Mouse (Mus musculus) left cerebral cortex, postnatal 25 days (tissue): ENCODE data around the gene Hps3. TPM values are rescaled to one million over a fixed set of nuclear protein-coding genes. Genes with fewer than 3 reads are reported as not detected.
"Not testable (repeated sequence)": the region's sequence is repeated elsewhere in the genome, so short reads cannot be mapped to it uniquely, and the experiment has no call there.

ENCODE experiments used
- DNase-seq, 2 experiments: peaks; one replicate each; pipeline ENCODE4 v3.0.0; 2022; ENCODE audit warnings: low spot score in 2 of 2, mixed read lengths in 1 of 2
- intact Hi-C: fragments of 180-260 bp; cut with DNase I; formaldehyde crosslinking; loops from one replicate; pipeline ENCODE4 v1.15.1; 2025
- total RNA-seq, 2 experiments: library from RNA; stranded (reverse); gene quantifications; 2 replicates each; pipeline ENCODE4 v1.2.3; 2021

Hps3 gene
- 10 to 100 TPM; 13.4 to 17.3 TPM for total RNA-seq

- intact Hi-C loops: loop anchor here (10.0 kb wide), 1 partner anchor 410 kb away; the partner anchor contains the start of gene 1700064H15Rik
- peak; percentile 91 to 92 for DNase-seq
Observed at GRCm38 (mm10) chr3:20034719-20035404, at the start of gene Hps3. Gene Hps3 (minus strand): TSS chr3:20035315.

- intact Hi-C loops: no loop called here
- DNase-seq: no peak
Observed at GRCm38 (mm10) chr3:20082161-20082560, 47.0 kb upstream of the Hps3 start.

- intact Hi-C loops: no loop called here
- peak in 1 of 2 experiments; percentile 7 for DNase-seq
Observed at GRCm38 (mm10) chr3:20076145-20077053, 41.3 kb upstream of the Hps3 start.

GRCm38 (mm10) chr3:20058197-20058541 is 23.1 kb upstream of the Hps3 start:
- peak in 1 of 2 experiments; percentile 10 for DNase-seq
- intact Hi-C loops: loop anchor here (10.0 kb wide), 1 partner anchor 153 kb away; no protein-coding TSS in a partner anchor

GRCm38 (mm10) chr3:20057306-20058196 is 22.4 kb upstream of the Hps3 start, which contains the start of gene Hltf:
Gene Hltf (plus strand): TSS chr3:20057811.
- intact Hi-C loops: loop anchor here (10.0 kb wide), 1 partner anchor 153 kb away; no protein-coding TSS in a partner anchor
- DNase-seq: peak; percentile 95 to 98

- intact Hi-C loops, DNase-seq: not testable (repeated sequence)
Observed at GRCm38 (mm10) chr3:20044736-20045135, 9.6 kb upstream of the Hps3 start.

- intact Hi-C loops, DNase-seq: not testable (repeated sequence)
Observed at GRCm38 (mm10) chr3:20041461-20041860, 6.3 kb upstream of the Hps3 start.

- no peak for DNase-seq
- intact Hi-C loops: loop anchor here (10.0 kb wide), 1 partner anchor 411 kb away; the partner anchor contains the start of gene 1700064H15Rik
Observed at GRCm38 (mm10) chr3:20036069-20036468, 954 bp upstream of the Hps3 start.

- intact Hi-C loops: loop anchor here (10.0 kb wide), 1 partner anchor 409 kb away; the partner anchor contains the start of gene 1700064H15Rik
- DNase-seq: no peak
Observed at GRCm38 (mm10) chr3:20033761-20034718, 1.1 kb downstream of the Hps3 start.

- intact Hi-C loops: loop anchor here (10.0 kb wide), 1 partner anchor 406 kb away; the partner anchor contains the start of gene 1700064H15Rik
- DNase-seq: no peak
Observed at GRCm38 (mm10) chr3:20030807-20031206, 4.3 kb downstream of the Hps3 start.

GRCm38 (mm10) chr3:20028640-20029039 is 6.5 kb downstream of the Hps3 start:
- intact Hi-C loops: no loop called here
- DNase-seq: no peak

GRCm38 (mm10) chr3:20027788-20028187 is 7.3 kb downstream of the Hps3 start:
- DNase-seq: no peak
- intact Hi-C loops: no loop called here

GRCm38 (mm10) chr3:20026996-20027689 is 8.0 kb downstream of the Hps3 start:
- peak in 1 of 2 experiments; percentile 26 for DNase-seq
- intact Hi-C loops: no loop called here

GRCm38 (mm10) chr3:20026481-20026880 is 8.6 kb downstream of the Hps3 start:
- DNase-seq: no peak
- intact Hi-C loops: no loop called here

GRCm38 (mm10) chr3:20023832-20024231 is 11.3 kb downstream of the Hps3 start:
- intact Hi-C loops: no loop called here
- DNase-seq: no peak

- intact Hi-C loops: no loop called here
- no peak for DNase-seq
Observed at GRCm38 (mm10) chr3:20018076-20018475, 17.0 kb downstream of the Hps3 start.

GRCm38 (mm10) chr3:20014454-20014853 is 20.7 kb downstream of the Hps3 start:
- DNase-seq: no peak
- intact Hi-C loops: no loop called here
